Mouse (Mus musculus): ENCODE data around the gene Plg. TPM values are rescaled to one million over a fixed set of nuclear protein-coding genes. Genes with fewer than 3 reads are reported as not detected.

Plg gene
- polyA plus RNA-seq, 1 experiment from 2014 or later = 0.11 TPM

Other genes starting within 250 kb of the Plg start
- gene Map3k4, start 59.8 kb upstream of the Plg start, polyA plus RNA-seq (2016; fragmentation: Nextera tagmentation; extraction: Ambion mirVana) = 44.7 and 60.4 TPM in 2 replicates
- 0.26 and 0.30 TPM in 2 replicates for gene Slc22a3, start 129.1 kb downstream of the Plg start, polyA plus RNA-seq (2016; fragmentation: Nextera tagmentation; extraction: Ambion mirVana)
- 0.09 TPM in 1 of 2 replicates, not detected in the other for gene Slc22a2, start 205.5 kb downstream of the Plg start, polyA plus RNA-seq (2016; fragmentation: Nextera tagmentation; extraction: Ambion mirVana)